Mouse (Mus musculus) lung, embryonic 15.5 days (tissue): ENCODE measurements around the gene Cox7a1. TPM values are rescaled to one million over a fixed set of nuclear protein-coding genes. Genes with fewer than 3 reads are reported as not detected.
"Not testable (repeated sequence)": the region's sequence is repeated elsewhere in the genome, so short reads cannot be mapped to it uniquely, and the experiment has no call there.

Experiments
- ATAC-seq: fragments of 200-750 bp; cut with Nextera tagmentation; 2 replicates; pipeline ENCODE4 v1.8.0; 2017; ENCODE audit warnings: moderate number of reproducible peaks, borderline replicate concordance; ENCODE audit not compliant: low FRiP score, low TSS enrichment; ENCODE audit errors: extremely low read depth
- H3K27ac ChIP-seq: fragments of 300-500 bp; sonication (generic); 2 replicates; pipeline ENCODE4 v1.5.1; 2015; ENCODE audit warnings: moderate library complexity, mild to moderate bottlenecking, inconsistent platforms
- H3K27me3 ChIP-seq: fragments of 300-500 bp; sonication (generic); 2 replicates; pipeline ENCODE4 v1.6.1; 2015; ENCODE audit warnings: inconsistent platforms
- H3K36me3 ChIP-seq: fragments of 300-500 bp; sonication (generic); 2 replicates; pipeline ENCODE4 v1.6.1; 2015; ENCODE audit warnings: inconsistent platforms
- H3K4me1 ChIP-seq: fragments of 300-500 bp; sonication (generic); 2 replicates; pipeline ENCODE4 v1.6.1; 2015; ENCODE audit warnings: inconsistent platforms
- H3K4me2 ChIP-seq: fragments of 300-500 bp; sonication (generic); 2 replicates; pipeline ENCODE4 v1.6.1; 2015; ENCODE audit warnings: inconsistent platforms, mild to moderate bottlenecking, moderate library complexity
- H3K4me3 ChIP-seq: fragments of 300-500 bp; sonication (generic); 2 replicates; pipeline ENCODE4 v1.5.1; 2015; ENCODE audit warnings: mild to moderate bottlenecking, inconsistent platforms
- H3K9ac ChIP-seq: fragments of 300-500 bp; sonication (generic); 2 replicates; pipeline ENCODE4 v1.6.1; 2015; ENCODE audit warnings: inconsistent platforms
- H3K9me3 ChIP-seq: fragments of 300-500 bp; sonication (generic); 2 replicates; pipeline ENCODE4 v1.6.1; 2016; ENCODE audit warnings: inconsistent platforms
- WGBS: fragments of 180-500 bp; shearing (Covaris S2); methylation state at CpG from one replicate; pipeline ENCODE4 v1.1.7; 2015; 5-methylcytosine and 5-hydroxymethylcytosine counted together
- polyA plus RNA-seq: library from polyadenylated mRNA; unstranded; fragments of >200 nt; fragmentation: Nextera tagmentation; extraction: Ambion mirVana; gene quantifications from 2 replicates; pipeline ENCODE4 v1.2.1, GENCODE M21; 2015

The Cox7a1 gene
- polyA plus RNA-seq, 1 experiment from 2014 or later: 18.9 TPM

- Histone ChIP-seq H3K4me2 (peak overlapping the region; percentile 86), H3K9ac (peak overlapping the region; percentile 86), H3K27ac (peak overlapping the region; percentile 88), H3K4me1 (peaks cover 30% of the 10 kb centered on the region), H3K27me3 (no peaks in the 10 kb centered on the region), H3K4me3 (peak overlapping the region; percentile 84), H3K9me3 (no peaks in the 10 kb centered on the region), H3K36me3 (peaks cover 28% of the 10 kb centered on the region)
- ATAC-seq: peak; percentile 5; the same call in 1 of the 2 replicates
- whole genome bisulfite sequencing: under 1% methylated on average over 26 of the region's 26 CpGs
Observed at GRCm38 (mm10) chr7:30194101-30194831, 10.3 kb downstream of the Cox7a1 start.

- Histone ChIP-seq H3K27me3 (no peaks in the 10 kb centered on the region), H3K4me3 (peak overlapping the region; percentile 84), H3K9me3 (no peaks in the 10 kb centered on the region), H3K4me1 (peaks cover 30% of the 10 kb centered on the region), H3K27ac (peak overlapping the region; percentile 88), H3K9ac (peak overlapping the region; percentile 86), H3K4me2 (peak overlapping the region; percentile 86), H3K36me3 (peaks cover 26% of the 10 kb centered on the region)
- ATAC-seq: peak; percentile 89
- WGBS: under 1% methylated on average over 28 of the region's 28 CpGs
Observed at GRCm38 (mm10) chr7:30194884-30195283, 10.9 kb downstream of the Cox7a1 start.

- H3K36me3 ChIP-seq: peaks cover 20% of the 10 kb centered on the region
- H3K9ac ChIP-seq: 0 out of 2 replicates have a peak overlapping the region, but pooled peaks have one; percentile 86
- ATAC-seq: no peak
- H3K4me3 ChIP-seq: peak overlapping the region; percentile 84
- 60% methylated on average over 6 of the region's 6 CpGs for WGBS
- peaks cover 30% of the 10 kb centered on the region for H3K4me1 ChIP-seq
- H3K9me3 ChIP-seq: no peaks in the 10 kb centered on the region
- H3K27me3 ChIP-seq: no peaks in the 10 kb centered on the region
- no peak overlapping the region for H3K27ac ChIP-seq
- H3K4me2 ChIP-seq: peak overlapping the region; percentile 86
Observed at GRCm38 (mm10) chr7:30195461-30195860, 11.5 kb downstream of the Cox7a1 start.

- WGBS: 42% methylated on average over 6 of the region's 6 CpGs
- Histone ChIP-seq H3K4me2 (no peak overlapping the region), H3K27ac (no peak overlapping the region), H3K9ac (no peak overlapping the region), H3K9me3 (no peaks in the 10 kb centered on the region), H3K4me1 (peaks cover 30% of the 10 kb centered on the region), H3K4me3 (no peak overlapping the region), H3K27me3 (no peaks in the 10 kb centered on the region), H3K36me3 (peaks cover 15% of the 10 kb centered on the region)
- no peak for ATAC-seq
Observed at GRCm38 (mm10) chr7:30196171-30196570, 12.2 kb downstream of the Cox7a1 start.

- peak overlapping the region; percentile 50; the same call in 1 of the 2 replicates for H3K27ac ChIP-seq
- no peaks in the 10 kb centered on the region for H3K9me3 ChIP-seq
- H3K27me3 ChIP-seq: no peaks in the 10 kb centered on the region
- no peak for ATAC-seq
- H3K4me3 ChIP-seq: no peak overlapping the region
- H3K36me3 ChIP-seq: no peaks in the 10 kb centered on the region
- 40% methylated on average over 5 of the region's 5 CpGs for WGBS
- peaks cover 27% of the 10 kb centered on the region for H3K4me1 ChIP-seq
- H3K4me2 ChIP-seq: no peak overlapping the region
- H3K9ac ChIP-seq: no peak overlapping the region
Observed at GRCm38 (mm10) chr7:30197592-30198129, 13.7 kb downstream of the Cox7a1 start.

- H3K27me3 ChIP-seq: no peaks in the 10 kb centered on the region
- 6% methylated on average over 8 of the region's 8 CpGs for WGBS
- peak within 1 kb of the TSS; percentile 50; the same call in 1 of the 2 replicates for H3K27ac ChIP-seq
- peaks cover 19% of the 10 kb centered on the region for H3K4me1 ChIP-seq
- H3K4me2 ChIP-seq: peak within 1 kb of the TSS; percentile 27
- H3K4me3 ChIP-seq: peak within 1 kb of the TSS; percentile 15; the same call in 1 of the 2 replicates
- no peaks in the 10 kb centered on the region for H3K36me3 ChIP-seq
- H3K9me3 ChIP-seq: no peaks in the 10 kb centered on the region
- 0 out of 2 replicates have a peak, but pooled peaks have one; percentile 44 for ATAC-seq
- no peak within 1 kb of the TSS for H3K9ac ChIP-seq
Observed at GRCm38 (mm10) chr7:30198481-30198971, 14.6 kb downstream of the Cox7a1 start, which contains the start of gene Capns1. Gene Capns1, minus strand, starts transcription at chr7:30198811.

- Histone ChIP-seq H3K9me3 (no peaks in the 10 kb centered on the region), H3K4me1 (peaks cover 17% of the 10 kb centered on the region), H3K9ac (no peak overlapping the region), H3K27ac (no peak overlapping the region), H3K36me3 (no peaks in the 10 kb centered on the region), H3K4me3 (no peak overlapping the region), H3K27me3 (no peaks in the 10 kb centered on the region), H3K4me2 (no peak overlapping the region)
- 72% methylated on average over 18 of the region's 18 CpGs for WGBS
- no peak for ATAC-seq
Observed at GRCm38 (mm10) chr7:30199498-30200139, 15.7 kb downstream of the Cox7a1 start.

- Histone ChIP-seq H3K4me2 (no peak overlapping the region), H3K9me3 (no peaks in the 10 kb centered on the region), H3K27me3 (no peaks in the 10 kb centered on the region), H3K4me1 (peaks cover 15% of the 10 kb centered on the region), H3K4me3 (no peak overlapping the region), H3K9ac (no peak overlapping the region), H3K27ac (no peak overlapping the region), H3K36me3 (no peaks in the 10 kb centered on the region)
- no peak for ATAC-seq
- WGBS: 77% methylated on average over 5 of the region's 5 CpGs
Observed at GRCm38 (mm10) chr7:30200200-30200599, 16.3 kb downstream of the Cox7a1 start.

GRCm38 (mm10) chr7:30200661-30201060 lies 16.7 kb downstream of the Cox7a1 start:
- not testable (repeated sequence) for ATAC-seq, H3K9ac ChIP-seq, H3K27me3 ChIP-seq, H3K9me3 ChIP-seq, H3K4me2 ChIP-seq, H3K4me3 ChIP-seq, H3K36me3 ChIP-seq, H3K27ac ChIP-seq
- WGBS: 79% methylated on average over 5 of the region's 5 CpGs
- H3K4me1 ChIP-seq: peaks cover 11% of the 10 kb centered on the region

- Histone ChIP-seq H3K9ac (no peak overlapping the region), H3K4me1 (peaks cover 7% of the 10 kb centered on the region), H3K27me3 (no peaks in the 10 kb centered on the region), H3K36me3 (no peaks in the 10 kb centered on the region), H3K4me3 (no peak overlapping the region), H3K27ac (no peak overlapping the region), H3K4me2 (no peak overlapping the region), H3K9me3 (no peaks in the 10 kb centered on the region)
- no peak for ATAC-seq
- WGBS: 43% methylated on average over 11 of the region's 11 CpGs
Observed at GRCm38 (mm10) chr7:30202895-30203690, 19.1 kb downstream of the Cox7a1 start.

GRCm38 (mm10) chr7:30204380-30204779 lies 20.4 kb downstream of the Cox7a1 start:
- H3K27me3 ChIP-seq: no peaks in the 10 kb centered on the region
- ATAC-seq: no peak
- no peaks in the 10 kb centered on the region for H3K36me3 ChIP-seq
- no peaks in the 10 kb centered on the region for H3K9me3 ChIP-seq
- H3K4me1 ChIP-seq: no peaks in the 10 kb centered on the region
- H3K27ac ChIP-seq: no peak overlapping the region
- 15% methylated on average over 8 of the region's 8 CpGs for WGBS
- no peak overlapping the region for H3K9ac ChIP-seq
- no peak overlapping the region for H3K4me2 ChIP-seq
- no peak overlapping the region for H3K4me3 ChIP-seq
